ENCODE assay signal across 10 mouse cellular contexts in the genomic region with DNA sequence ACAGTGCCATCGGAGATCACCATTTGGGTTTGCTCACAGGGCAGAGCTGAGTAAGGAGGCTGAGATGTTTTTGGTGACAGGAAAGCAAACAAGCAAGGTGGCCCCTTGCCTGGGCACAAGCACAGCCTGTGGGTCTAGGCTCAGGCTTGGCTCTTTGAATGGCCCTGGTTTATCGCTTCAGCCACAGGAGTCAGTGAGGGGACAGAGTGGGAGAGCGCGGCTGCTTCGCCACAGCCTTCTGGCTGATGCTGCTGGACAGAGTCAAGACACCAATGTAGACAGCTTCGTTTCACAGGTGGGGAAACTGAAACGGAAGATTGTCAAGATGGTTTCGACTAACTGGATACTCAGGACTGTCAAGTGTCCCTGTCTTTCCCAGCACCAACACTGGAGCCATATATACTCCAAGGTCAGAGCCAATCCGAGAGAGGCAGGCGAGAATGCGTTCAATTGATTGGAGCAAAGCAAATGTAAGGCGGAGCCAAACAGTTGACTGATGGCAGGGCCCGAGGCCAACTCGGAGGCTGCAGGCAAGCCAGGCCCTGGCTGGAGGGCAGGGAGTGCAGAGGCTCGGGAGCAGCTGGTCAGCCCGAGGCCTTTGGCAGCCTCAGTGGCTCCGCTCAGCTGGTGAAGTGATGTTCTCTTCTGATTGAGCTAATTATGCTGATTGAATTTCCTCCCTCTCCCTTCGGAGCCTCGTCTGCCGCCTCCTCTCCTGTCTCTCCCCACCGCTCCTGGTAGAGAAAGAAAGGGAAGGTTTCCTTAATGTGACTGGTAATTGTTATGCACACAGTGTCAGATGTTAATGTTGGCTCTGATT.
DNase-seq lines count a peak whose midpoint lies in the region; ATAC-seq lines count a peak whose summit lies in the region.
"Had no signal": no experiment of that assay in that cellular context is flagged by ENCODE, and none has a peak within 500 bp of the region (broad histone marks: within the 10 kb centered on the region; RNA-seq: fewer than 3 reads in every experiment).

No protein-coding gene starts in this region.

- H3K27ac ChIP-seq in embryonic facial prominence, embryonic 10.5 days (replicated peaks), result no peak overlapping the region
- no peak overlapping the region for H3K27ac ChIP-seq in kidney, embryonic 16.5 days (ENCODE audit: low read length)
- no peak overlapping the region for H3K27ac ChIP-seq in limb, embryonic 12.5 days
- H3K27ac ChIP-seq: liver, embryonic 14.5 days had no signal

- no peaks in the 10 kb centered on the region for H3K36me3 ChIP-seq in embryonic facial prominence, embryonic 10.5 days (replicated peaks)
- no peaks in the 10 kb centered on the region for H3K36me3 ChIP-seq in kidney, embryonic 16.5 days (ENCODE audit: insufficient read depth, low read length)
- H3K36me3 ChIP-seq in limb, embryonic 12.5 days, result no peaks in the 10 kb centered on the region

- peaks cover 17% of the 10 kb centered on the region for H3K4me1 ChIP-seq in embryonic facial prominence, embryonic 10.5 days
- no peaks in the 10 kb centered on the region for H3K4me1 ChIP-seq in kidney, embryonic 16.5 days (ENCODE audit: insufficient read depth, low read length)
- H3K4me1 ChIP-seq in limb, embryonic 12.5 days (replicated peaks), result no peaks in the 10 kb centered on the region

- 13% methylated on average over 21 of the region's 21 CpGs for WGBS in embryonic facial prominence, embryonic 10.5 days
- 10% methylated on average over 19 of the region's 21 CpGs for WGBS in kidney, embryonic 16.5 days
- 11% methylated on average over 21 of the region's 21 CpGs for WGBS in limb, embryonic 12.5 days

- H3K9me3 ChIP-seq in embryonic facial prominence, embryonic 10.5 days, result no peaks in the 10 kb centered on the region
- H3K9me3 ChIP-seq in kidney, embryonic 16.5 days (ENCODE audit: low read length), result no peaks in the 10 kb centered on the region
- H3K9me3 ChIP-seq in limb, embryonic 12.5 days, result no peaks in the 10 kb centered on the region

- peak overlapping the region; percentile 36 for H3K4me3 ChIP-seq in embryonic facial prominence, embryonic 10.5 days
- no peak overlapping the region for H3K4me3 ChIP-seq in kidney, embryonic 16.5 days (ENCODE audit: low read length)
- no peak overlapping the region for H3K4me3 ChIP-seq in limb, embryonic 12.5 days (replicated peaks)

- 0 out of 2 replicates have a peak overlapping the region, but pooled peaks have one; percentile 17 for H3K4me2 ChIP-seq in kidney, embryonic 16.5 days (replicated peaks; ENCODE audit: low read depth, low read length)
- peak overlapping the region; percentile 27 for H3K4me2 ChIP-seq in limb, embryonic 12.5 days

- no peak overlapping the region for H3K9ac ChIP-seq in kidney, embryonic 16.5 days (replicated peaks; ENCODE audit: low read length)
- no peak overlapping the region for H3K9ac ChIP-seq in limb, embryonic 12.5 days (replicated peaks)
- H3K9ac ChIP-seq: liver, embryonic 14.5 days had no signal

- peaks cover 44% of the 10 kb centered on the region for H3K27me3 ChIP-seq in embryonic facial prominence, embryonic 10.5 days (replicated peaks; ENCODE audit: low read depth, poor library complexity, severe bottlenecking)
- peaks cover 14% of the 10 kb centered on the region for H3K27me3 ChIP-seq in kidney, embryonic 16.5 days (ENCODE audit: insufficient read depth, low read length)
- peaks cover 65% of the 10 kb centered on the region for H3K27me3 ChIP-seq in limb, embryonic 12.5 days

- DNase-seq in urinary bladder, postnatal 14 days (ENCODE audit: low spot score), result peak; percentile 5
- DNase-seq in urinary bladder, adult 2 months (ENCODE audit: low spot score), result no peak
- DNase-seq in embryonic facial prominence, embryonic 10.5 days (ENCODE audit: low spot score), result peak; percentile 78
- peak; percentile 6 for DNase-seq in heart, adult 8-10 months (ENCODE audit: low spot score)
- DNase-seq in right cerebral cortex, adult 18-20 months, result peak; percentile 81

- ATAC-seq in kidney, embryonic 16.5 days (ENCODE audit: low FRiP score, low TSS enrichment), result peak; percentile 74; the same call in 1 of the 2 replicates
- no peak for ATAC-seq in limb, embryonic 12.5 days (ENCODE audit: insufficient number of reproducible peaks, insufficient read depth, low FRiP score, low TSS enrichment, low read depth)
- ATAC-seq in monocyte, adult 5-6 weeks (replicated peaks; ENCODE audit: insufficient number of reproducible peaks, low FRiP score, low TSS enrichment, poor library complexity, severe bottlenecking), result no peak
- ATAC-seq: Patski had no signal
